Mouse (Mus musculus): ENCODE results near the gene Fndc3b.

DNA sequence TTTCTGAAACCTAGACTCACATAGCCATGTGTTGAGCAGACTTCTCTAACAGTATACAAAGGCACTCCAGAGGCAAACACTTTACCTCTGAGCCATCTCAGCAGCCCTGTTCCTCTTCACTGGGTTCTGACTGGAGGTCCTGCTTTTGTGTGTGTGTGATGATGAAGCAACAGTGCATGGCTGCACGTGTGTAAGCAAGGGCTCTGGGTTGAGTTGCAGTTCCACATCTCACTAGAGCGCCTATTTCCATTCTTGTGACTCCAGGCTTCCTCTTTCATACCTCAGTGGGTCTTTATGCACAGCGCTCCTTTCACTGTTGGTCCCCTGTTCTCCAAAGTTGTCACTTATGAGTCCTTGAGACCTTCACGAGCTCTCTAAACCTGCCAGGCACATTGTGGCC lies 261.7 kb downstream of the Fndc3b start:
- TF ChIP-seq CTCF (IDR thresholded peaks at IDR 0.05; ENCODE audit: low read depth): no peak
- no peak for TF ChIP-seq EP300 (IDR thresholded peaks at IDR 0.05; ENCODE audit: low read depth)
